Mouse (Mus musculus) urinary bladder, postnatal 14 days (tissue): ENCODE measurements around the gene Pgf.

ENCODE experiments used
- DNase-seq: peaks from one replicate; pipeline ENCODE4 v3.0.0; 2021; ENCODE audit warnings: low spot score

Pgf gene

DNA sequence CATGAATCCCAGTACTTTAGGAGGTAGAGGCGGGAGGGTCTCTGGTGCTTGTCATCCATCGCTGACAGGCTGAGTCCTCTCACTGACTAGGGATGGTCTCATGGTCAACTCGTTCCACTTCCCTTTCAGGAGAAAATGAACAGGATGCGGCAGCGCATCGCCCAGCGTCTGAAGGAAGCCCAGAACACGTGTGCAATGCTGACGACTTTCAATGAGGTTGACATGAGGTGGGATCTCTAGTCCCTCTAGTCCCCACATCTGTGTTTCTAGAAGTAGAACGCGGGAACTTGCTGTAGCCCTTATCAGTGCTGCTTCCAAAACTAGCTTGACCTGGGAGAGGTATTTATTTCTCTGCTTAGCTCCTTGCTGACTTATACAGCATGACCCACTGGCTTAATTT lies 53.9 kb downstream of the Pgf start:
- DNase-seq = no peak

DNA sequence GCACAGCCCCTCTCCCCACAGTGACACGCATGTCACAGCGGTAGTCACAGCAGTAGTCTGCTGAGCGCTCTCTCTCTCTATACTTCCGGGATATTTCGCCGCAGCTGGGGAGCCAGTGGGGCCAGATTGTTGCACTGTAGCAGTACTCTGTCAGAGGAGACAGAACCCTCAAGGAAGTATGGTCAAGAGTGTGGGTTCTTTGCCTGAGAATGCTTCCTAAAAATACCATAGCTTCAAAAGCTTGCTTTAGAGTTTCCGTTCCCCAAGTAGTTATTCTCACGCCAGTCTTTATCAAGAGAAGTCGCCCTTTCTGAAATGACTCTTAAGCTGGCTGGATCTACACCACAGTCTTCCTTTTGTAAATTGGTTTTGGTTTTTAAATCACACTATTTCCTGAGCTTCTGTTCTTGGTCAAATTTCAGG lies 54.5 kb downstream of the Pgf start:
- DNase-seq = no peak

GRCm38 (mm10) chr12:85121806-85122459 lies 55.7 kb downstream of the Pgf start:
- no peak for DNase-seq
